In the genomic region with DNA sequence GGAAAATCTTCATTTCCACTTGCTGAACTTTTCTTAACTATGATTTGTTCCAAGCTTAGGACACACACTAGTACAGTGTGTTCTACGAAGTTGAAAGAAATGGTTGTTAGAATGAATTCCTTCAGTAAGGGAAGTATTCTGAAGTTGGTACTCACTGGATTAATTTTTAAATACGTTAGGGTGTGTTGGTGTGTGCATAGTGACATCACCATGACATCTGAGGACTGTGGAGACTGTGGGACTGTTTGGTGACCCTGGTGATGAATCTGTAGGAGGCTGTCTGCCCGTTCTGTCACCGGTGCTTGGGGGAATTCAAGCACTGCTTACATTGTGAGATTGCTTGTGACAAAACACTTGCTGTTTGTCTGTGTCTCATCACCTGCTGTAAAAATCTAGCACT, we compare ENCODE assay signal across 1 mouse cellular context. TPM values are rescaled to one million over a fixed set of nuclear protein-coding genes. Genes with fewer than 3 reads are reported as not detected.
"Had no signal": no experiment of that assay in that cellular context is flagged by ENCODE, and none has a peak within 500 bp of the region (broad histone marks: within the 10 kb centered on the region; RNA-seq: fewer than 3 reads in every experiment).

No protein-coding gene starts in this region.

RNA-seq across cellular contexts. Expression of gene Gpr137b, which starts 41.7 kb away (rescaled TPM):
- polyA plus RNA-seq: erythroblast, embryonic 14.5 days had no signal
